Mouse (Mus musculus): ENCODE results near the gene Gm20683. TPM values are rescaled to one million over a fixed set of nuclear protein-coding genes. Genes with fewer than 3 reads are reported as not detected.
A peak's percentile ranks its signal among the peaks of the same experiment; 100 is the strongest.
"Not testable (repeated sequence)": the region's sequence is repeated elsewhere in the genome, so short reads cannot be mapped to it uniquely, and the experiment has no call there.

Gm20683 gene
- polyA plus RNA-seq, 1 experiment from 2014 or later = 0.86 TPM

DNA sequence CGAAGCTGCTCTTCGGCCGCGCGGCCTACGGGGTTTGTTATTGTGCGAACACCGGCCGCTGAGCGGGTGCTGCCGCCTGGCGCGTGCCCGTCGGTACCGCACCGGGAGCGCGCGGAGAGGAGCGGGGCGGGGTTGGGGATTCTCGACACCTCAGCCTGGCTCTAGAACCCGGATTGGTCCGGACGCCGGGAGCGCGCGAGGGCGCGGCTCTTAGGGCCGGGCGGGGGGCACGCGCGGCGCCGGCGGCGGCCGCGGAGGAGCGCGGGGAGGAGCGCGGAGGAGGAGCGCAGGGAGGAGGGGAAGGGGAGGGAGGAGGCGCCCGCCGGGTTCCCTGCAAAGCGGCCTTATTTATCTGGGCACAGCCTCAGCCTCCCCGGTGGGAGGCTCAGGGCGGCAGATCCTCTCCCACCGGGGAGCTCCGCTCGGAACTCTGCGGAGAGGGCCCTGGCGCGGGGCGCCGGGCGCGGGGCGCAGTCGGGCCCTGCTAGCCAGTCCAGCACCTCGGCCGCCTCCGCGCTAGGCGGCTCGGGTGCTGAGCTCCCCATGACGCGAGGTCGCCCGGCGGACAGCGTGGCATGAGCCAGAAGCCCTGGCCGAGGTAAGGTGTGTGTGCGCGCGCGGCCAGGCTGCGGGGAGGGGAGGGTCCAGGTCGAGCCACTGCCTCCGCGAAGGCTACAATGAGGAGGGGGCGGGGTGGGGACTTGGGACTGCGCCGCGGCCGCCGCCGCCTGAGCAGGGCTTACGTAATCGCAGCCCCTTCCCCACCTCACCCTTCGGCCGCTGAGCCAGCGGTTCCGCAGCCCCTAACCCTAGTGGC is 32.6 kb downstream of the Gm20683 start, which contains the start of gene Fbxl16:
Gene Fbxl16, plus strand, starts transcription at position 297 of the 817 bp plus-strand sequence.
- Histone ChIP-seq H3K27ac (ENCODE audit: low read length) (no peak within 1 kb of the TSS), H3K36me3 (ENCODE audit: insufficient read depth, low read length) (no peaks in the 10 kb centered on the region), H3K27me3 (replicated peaks; ENCODE audit: insufficient read depth, low read length) (peaks cover 24% of the 10 kb centered on the region), H3K4me2 (replicated peaks; ENCODE audit: low read depth, low read length) (peak within 1 kb of the TSS; percentile 79), H3K9ac (replicated peaks; ENCODE audit: low read depth) (no peak within 1 kb of the TSS), H3K9me3 (ENCODE audit: low read length) (no peaks in the 10 kb centered on the region), H3K4me1 (ENCODE audit: insufficient read depth, low read depth, low read length) (0 out of 2 replicates have a peak, but pooled peaks cover 6% of the 10 kb centered on the region), H3K4me3 (ENCODE audit: low read depth, low read length) (peak within 1 kb of the TSS; percentile 51)
- TF ChIP-seq EP300 (IDR thresholded peaks at IDR 0.05) = no peak
- peak; percentile 44 for TF ChIP-seq CTCF (IDR thresholded peaks at IDR 0.05)
- WGBS = 1% methylated on average over 64 of the region's 100 CpGs
- peak; percentile 68 for DNase-seq (ENCODE audit: low spot score)
- peak; percentile 80 for ATAC-seq

DNA sequence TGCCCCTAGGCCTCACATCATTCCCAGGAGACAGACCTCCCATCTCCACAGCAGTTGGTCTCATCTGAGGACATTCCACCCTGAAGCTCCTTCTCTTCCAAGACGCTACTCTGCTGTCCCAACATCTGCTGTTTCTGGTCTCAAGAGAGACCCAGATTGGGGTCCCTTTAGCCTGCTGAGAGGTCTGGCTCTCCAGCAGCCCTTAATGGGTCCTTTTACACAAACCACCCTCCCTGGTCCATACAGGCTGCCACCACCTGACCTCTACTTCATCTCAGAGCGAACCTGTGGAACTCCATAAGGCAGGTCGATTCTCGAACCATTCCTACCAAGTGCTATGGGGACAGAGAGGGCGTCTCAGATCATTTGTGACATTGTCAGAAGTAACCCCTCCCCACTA is 33.5 kb downstream of the Gm20683 start:
- 42% methylated on average over 5 of the region's 5 CpGs for WGBS
- no peak for DNase-seq (ENCODE audit: low spot score)

DNA sequence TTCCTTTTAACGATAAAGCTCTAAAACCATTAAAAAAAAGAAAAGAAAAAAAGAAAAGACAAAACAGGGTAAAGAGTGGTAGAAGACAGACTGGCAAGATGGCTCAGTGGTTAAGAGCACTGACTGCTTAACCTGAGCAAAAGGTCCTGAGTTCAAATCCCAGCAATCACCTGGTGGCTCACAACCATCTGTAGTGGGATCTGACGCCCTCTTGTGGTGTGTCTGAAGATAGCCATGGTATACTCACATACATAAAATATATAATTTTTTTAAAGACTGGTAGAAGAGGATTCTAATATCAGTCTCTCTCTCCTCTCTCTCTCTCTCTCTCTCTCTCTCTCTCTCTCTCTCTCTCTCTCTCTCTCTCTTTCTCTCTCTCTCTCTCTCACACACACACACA is 34.1 kb downstream of the Gm20683 start:
- 33% methylated on average over 2 of the region's 2 CpGs for WGBS

More for the DNA sequence above, 33.5 kb downstream of the Gm20683 start:
- Histone ChIP-seq H3K27me3 (replicated peaks; ENCODE audit: insufficient read depth, low read length) (peaks cover 24% of the 10 kb centered on the region), H3K4me3 (ENCODE audit: low read depth, low read length) (no peak overlapping the region), H3K4me2 (replicated peaks; ENCODE audit: low read depth, low read length) (no peak overlapping the region), H3K4me1 (ENCODE audit: insufficient read depth, low read depth, low read length) (0 out of 2 replicates have a peak, but pooled peaks cover 3% of the 10 kb centered on the region), H3K36me3 (ENCODE audit: insufficient read depth, low read length) (no peaks in the 10 kb centered on the region), H3K9ac (replicated peaks; ENCODE audit: low read depth) (no peak overlapping the region), H3K9me3 (ENCODE audit: low read length) (no peaks in the 10 kb centered on the region), H3K27ac (ENCODE audit: low read length) (no peak overlapping the region)
- TF ChIP-seq CTCF (IDR thresholded peaks at IDR 0.05) (no peak), EP300 (IDR thresholded peaks at IDR 0.05) (no peak)
- no peak for ATAC-seq

DNA sequence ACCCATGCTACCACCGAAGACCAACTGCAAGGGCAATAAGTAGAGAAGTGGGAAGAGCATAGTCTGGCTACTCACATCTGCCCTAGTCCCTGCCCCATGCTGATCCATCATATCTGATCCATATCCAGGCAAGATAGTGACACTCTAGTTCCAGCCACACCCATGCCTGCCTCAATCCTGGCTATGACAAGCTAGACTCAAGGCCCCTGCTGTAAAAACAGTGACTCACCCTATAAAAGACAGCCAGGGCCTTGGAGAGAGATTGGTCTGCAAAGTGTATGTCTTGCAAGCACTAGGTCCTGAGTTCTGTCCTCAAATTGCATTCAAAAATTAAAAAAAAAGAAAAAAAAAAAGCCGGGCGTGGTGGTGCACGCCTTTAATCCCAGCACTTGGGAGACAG is 35.1 kb downstream of the Gm20683 start:
- H3K9ac ChIP-seq (replicated peaks; ENCODE audit: low read depth) = no peak overlapping the region
- no peaks in the 10 kb centered on the region for H3K9me3 ChIP-seq (ENCODE audit: low read length)
- H3K27me3 ChIP-seq (replicated peaks; ENCODE audit: insufficient read depth, low read length) = peaks cover 24% of the 10 kb centered on the region
- DNase-seq (ENCODE audit: low spot score) (no peak), ATAC-seq (no peak)
- H3K4me2 ChIP-seq (replicated peaks; ENCODE audit: low read depth, low read length) = no peak overlapping the region
- TF ChIP-seq CTCF (IDR thresholded peaks at IDR 0.05) (no peak), EP300 (IDR thresholded peaks at IDR 0.05) (no peak)
- H3K4me3 ChIP-seq (ENCODE audit: low read depth, low read length) = no peak overlapping the region
- H3K36me3 ChIP-seq (ENCODE audit: insufficient read depth, low read length) = no peaks in the 10 kb centered on the region
- WGBS = 76% methylated on average over 4 of the region's 4 CpGs
- no peak overlapping the region for H3K27ac ChIP-seq (ENCODE audit: low read length)
- 0 out of 2 replicates have a peak, but pooled peaks cover 3% of the 10 kb centered on the region for H3K4me1 ChIP-seq (ENCODE audit: insufficient read depth, low read depth, low read length)

More for the DNA sequence above, 34.1 kb downstream of the Gm20683 start:
- H3K27ac ChIP-seq (ENCODE audit: low read length); H3K4me1 ChIP-seq (ENCODE audit: insufficient read depth, low read depth, low read length); DNase-seq (ENCODE audit: low spot score); H3K4me3 ChIP-seq (ENCODE audit: low read depth, low read length); H3K36me3 ChIP-seq (ENCODE audit: insufficient read depth, low read length); H3K9me3 ChIP-seq (ENCODE audit: low read length); H3K9ac ChIP-seq (replicated peaks; ENCODE audit: low read depth); ATAC-seq; H3K4me2 ChIP-seq (replicated peaks; ENCODE audit: low read depth, low read length): not testable (repeated sequence)
- peaks cover 24% of the 10 kb centered on the region for H3K27me3 ChIP-seq (replicated peaks; ENCODE audit: insufficient read depth, low read length)

DNA sequence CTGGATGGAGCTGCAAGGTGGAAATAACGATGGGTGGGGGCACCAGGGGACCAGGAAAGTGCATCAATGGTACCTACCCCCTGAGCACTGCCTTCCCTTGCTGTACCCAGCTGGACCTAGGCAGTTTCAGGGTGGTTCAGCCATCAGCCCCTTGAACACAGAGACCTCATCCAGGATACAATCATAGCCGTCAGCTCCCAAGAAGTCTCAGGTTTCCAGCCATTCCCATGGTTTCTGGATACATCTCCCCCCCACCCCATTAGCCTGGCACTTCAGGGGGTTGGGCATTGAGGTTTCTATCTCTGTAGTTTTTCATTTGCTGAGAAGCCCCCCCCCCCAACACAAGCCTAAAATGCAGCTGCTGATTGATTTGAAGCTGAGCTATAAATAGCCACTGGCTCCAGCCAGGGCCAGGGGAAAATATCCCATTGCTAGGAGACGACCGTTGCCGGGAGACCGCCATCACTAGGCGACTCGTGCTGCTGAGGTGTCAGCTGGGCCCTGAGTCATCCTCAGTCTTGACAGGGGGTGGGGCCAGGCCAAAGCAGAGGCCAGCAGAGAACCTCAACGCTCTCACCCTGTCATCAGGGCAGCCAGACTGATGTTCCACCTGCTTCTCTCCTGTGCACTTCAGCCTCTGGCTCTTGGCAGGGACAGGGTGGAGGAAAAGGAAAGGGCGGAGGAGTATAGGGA is 38.6 kb downstream of the Gm20683 start:
- H3K9ac ChIP-seq (replicated peaks; ENCODE audit: low read depth) = no peak overlapping the region
- no peak overlapping the region for H3K4me2 ChIP-seq (replicated peaks; ENCODE audit: low read depth, low read length)
- no peak overlapping the region for H3K4me3 ChIP-seq (ENCODE audit: low read depth, low read length)
- no peaks in the 10 kb centered on the region for H3K9me3 ChIP-seq (ENCODE audit: low read length)
- H3K36me3 ChIP-seq (ENCODE audit: insufficient read depth, low read length) = no peaks in the 10 kb centered on the region
- no peak; the same call in 1 of the 2 replicates for ATAC-seq
- no peak overlapping the region for H3K27ac ChIP-seq (ENCODE audit: low read length)
- H3K27me3 ChIP-seq (replicated peaks; ENCODE audit: insufficient read depth, low read length) = no peaks in the 10 kb centered on the region
- WGBS = 7% methylated on average over 10 of the region's 10 CpGs
- TF ChIP-seq CTCF (IDR thresholded peaks at IDR 0.05) = no peak
- TF ChIP-seq EP300 (IDR thresholded peaks at IDR 0.05) = no peak
- no peak for DNase-seq (ENCODE audit: low spot score)
- no peaks in the 10 kb centered on the region for H3K4me1 ChIP-seq (ENCODE audit: insufficient read depth, low read depth, low read length)

DNA sequence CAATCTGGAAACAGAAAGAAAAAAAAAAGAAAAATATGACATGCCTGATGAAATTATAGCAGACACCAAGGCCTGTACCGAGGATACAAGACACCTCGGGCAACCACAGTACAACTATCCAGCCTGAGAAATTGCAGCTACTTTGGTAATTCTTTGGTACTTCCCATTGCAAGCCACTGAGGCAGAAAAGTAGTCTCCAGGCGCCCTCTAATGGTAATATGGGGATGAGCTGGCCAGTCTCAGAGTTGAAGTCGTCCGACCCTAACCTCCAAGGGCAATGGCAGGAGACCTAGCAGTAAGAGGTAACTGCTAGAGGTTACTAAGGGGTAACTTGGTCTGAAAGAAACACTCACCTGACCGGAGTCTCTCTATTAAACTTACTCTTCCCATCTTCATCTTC is 40.5 kb downstream of the Gm20683 start:
- H3K4me3 ChIP-seq (ENCODE audit: low read depth, low read length) = no peak overlapping the region
- no peaks in the 10 kb centered on the region for H3K27me3 ChIP-seq (replicated peaks; ENCODE audit: insufficient read depth, low read length)
- no peak overlapping the region for H3K9ac ChIP-seq (replicated peaks; ENCODE audit: low read depth)
- H3K4me2 ChIP-seq (replicated peaks; ENCODE audit: low read depth, low read length) = no peak overlapping the region
- H3K36me3 ChIP-seq (ENCODE audit: insufficient read depth, low read length) = no peaks in the 10 kb centered on the region
- TF ChIP-seq EP300 (IDR thresholded peaks at IDR 0.05) (no peak), CTCF (IDR thresholded peaks at IDR 0.05) (peak; percentile 91)
- no peak overlapping the region for H3K27ac ChIP-seq (ENCODE audit: low read length)
- H3K4me1 ChIP-seq (ENCODE audit: insufficient read depth, low read depth, low read length) = peaks cover 3% of the 10 kb centered on the region; the same call in 1 of the 2 replicates
- peak; percentile 63 for ATAC-seq
- no peaks in the 10 kb centered on the region for H3K9me3 ChIP-seq (ENCODE audit: low read length)
- WGBS = 8% methylated on average over 6 of the region's 6 CpGs
- peak; percentile 79 for DNase-seq (ENCODE audit: low spot score)

All from lung, postnatal 0 days (tissue).